Mouse (Mus musculus): Measurements from ENCODE around the gene Zdhhc21. TPM values are rescaled to one million over a fixed set of nuclear protein-coding genes. Genes with fewer than 3 reads are reported as not detected.
A peak's percentile ranks its signal among the peaks of the same experiment; 100 is the strongest.

The Zdhhc21 gene
- total RNA-seq, 1 experiment from 2014 or later: 18.5 TPM

- peak; percentile 93 to 99 for ATAC-seq (replicated peaks in 1 of 2; ENCODE audit: insufficient read depth in 1 of 2, low FRiP score in 2 of 2, low TSS enrichment in 1 of 2, low read depth in 1 of 2, poor library complexity in 2 of 2, severe bottlenecking in 2 of 2)
These were observed 11.2 kb upstream of the Zdhhc21 start for GRCm38 (mm10) chr4:82870931-82871330.

DNA sequence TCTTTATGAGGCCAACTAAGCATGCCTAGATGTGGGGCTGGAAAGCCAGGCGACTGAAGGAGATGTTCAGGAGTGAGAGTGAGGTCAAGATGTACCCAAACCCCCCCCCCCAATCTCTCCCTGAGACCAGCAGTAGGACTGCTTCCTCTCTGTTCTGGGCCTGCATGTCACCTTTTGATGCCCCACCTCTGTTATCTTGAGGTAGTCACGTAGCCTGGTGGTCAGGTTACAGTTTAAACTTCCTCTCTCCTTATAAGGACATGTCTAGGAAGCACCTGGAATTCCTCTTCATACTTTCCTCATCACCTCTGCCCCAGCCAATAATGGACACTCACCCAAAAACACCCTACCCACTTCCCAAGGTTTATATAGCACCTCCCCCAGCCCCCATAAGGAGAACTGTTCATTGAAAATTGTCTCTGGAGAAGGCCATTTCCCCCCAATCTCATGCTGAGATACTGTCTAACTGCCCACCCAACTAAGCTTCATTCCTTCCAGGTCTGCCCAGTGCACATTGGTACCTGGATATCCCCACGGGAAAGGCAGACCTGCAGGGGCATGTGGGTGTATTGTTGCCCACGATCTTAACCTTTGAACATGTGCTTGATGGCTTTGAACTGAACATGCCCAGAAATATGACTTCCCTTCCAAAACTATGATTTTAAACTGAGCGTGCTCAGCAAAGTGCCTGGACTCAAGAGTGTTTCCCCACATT is 8.1 kb upstream of the Zdhhc21 start:
- ATAC-seq (replicated peaks in 1 of 2; ENCODE audit: insufficient read depth in 1 of 2, low FRiP score in 2 of 2, low TSS enrichment in 1 of 2, low read depth in 1 of 2, poor library complexity in 2 of 2, severe bottlenecking in 2 of 2): no peak

- no peak for ATAC-seq (replicated peaks in 1 of 2; ENCODE audit: insufficient read depth in 1 of 2, low FRiP score in 2 of 2, low TSS enrichment in 1 of 2, low read depth in 1 of 2, poor library complexity in 2 of 2, severe bottlenecking in 2 of 2)
These were observed 7.4 kb upstream of the Zdhhc21 start for GRCm38 (mm10) chr4:82867111-82867510.

DNA sequence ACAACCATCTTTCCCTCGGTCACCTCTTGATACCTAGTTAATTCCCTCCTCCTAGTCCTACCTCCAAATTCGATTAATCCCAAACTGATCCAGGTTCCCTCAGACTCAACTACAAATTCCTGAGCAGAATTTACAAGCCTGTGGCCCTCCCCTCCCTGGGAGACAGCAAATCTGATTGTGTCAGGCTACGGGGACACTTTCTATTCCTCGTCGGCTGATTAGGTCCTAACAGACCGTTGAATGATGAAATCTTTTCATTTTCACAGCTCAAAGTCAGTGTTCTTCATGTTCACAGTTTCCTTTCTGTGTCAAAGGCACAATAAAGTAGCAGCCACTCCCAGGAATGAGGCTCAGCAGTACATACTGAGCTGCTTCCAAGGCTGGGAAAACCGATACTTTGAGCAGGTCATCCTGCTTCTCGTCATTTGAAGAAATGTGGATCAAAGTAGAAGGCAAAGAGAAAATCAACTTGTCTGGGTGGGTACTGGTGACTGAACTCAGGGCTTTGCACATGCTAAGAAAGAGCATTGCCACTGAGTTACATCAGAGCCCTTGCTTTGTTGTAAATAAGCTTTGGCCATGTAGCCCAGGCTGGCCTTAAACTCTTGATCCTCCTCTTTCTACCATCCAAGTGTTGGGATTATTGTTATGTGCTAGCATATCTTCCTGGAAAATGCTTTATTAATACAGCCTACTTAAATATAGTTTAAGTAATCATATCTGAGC is 5.4 kb upstream of the Zdhhc21 start:
- ATAC-seq (replicated peaks in 1 of 2; ENCODE audit: insufficient read depth in 1 of 2, low FRiP score in 2 of 2, low TSS enrichment in 1 of 2, low read depth in 1 of 2, poor library complexity in 2 of 2, severe bottlenecking in 2 of 2): no peak

GRCm38 (mm10) chr4:82863316-82863715 is 3.6 kb upstream of the Zdhhc21 start:
- no peak for ATAC-seq (replicated peaks in 1 of 2; ENCODE audit: insufficient read depth in 1 of 2, low FRiP score in 2 of 2, low TSS enrichment in 1 of 2, low read depth in 1 of 2, poor library complexity in 2 of 2, severe bottlenecking in 2 of 2)

DNA sequence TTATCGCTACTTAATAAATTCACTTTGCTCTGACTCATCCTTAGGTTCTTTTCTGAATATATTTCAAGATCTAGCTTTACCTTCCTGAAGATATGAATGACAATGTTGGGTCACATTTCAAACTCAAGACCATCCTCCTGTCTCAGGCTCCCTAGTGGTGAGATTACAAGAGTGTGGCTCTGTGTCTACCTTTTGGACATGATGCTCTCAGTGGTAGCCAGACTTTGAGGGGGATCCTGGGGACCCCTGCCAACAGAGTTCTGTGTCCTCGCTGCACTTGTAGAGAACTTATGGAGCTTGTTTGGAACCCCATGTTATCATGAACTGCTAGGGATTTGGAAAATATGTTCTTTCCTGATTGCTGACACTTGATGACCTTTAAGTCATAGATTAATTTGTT is 1.7 kb upstream of the Zdhhc21 start:
- no peak for ATAC-seq (replicated peaks in 1 of 2; ENCODE audit: insufficient read depth in 1 of 2, low FRiP score in 2 of 2, low TSS enrichment in 1 of 2, low read depth in 1 of 2, poor library complexity in 2 of 2, severe bottlenecking in 2 of 2)

DNA sequence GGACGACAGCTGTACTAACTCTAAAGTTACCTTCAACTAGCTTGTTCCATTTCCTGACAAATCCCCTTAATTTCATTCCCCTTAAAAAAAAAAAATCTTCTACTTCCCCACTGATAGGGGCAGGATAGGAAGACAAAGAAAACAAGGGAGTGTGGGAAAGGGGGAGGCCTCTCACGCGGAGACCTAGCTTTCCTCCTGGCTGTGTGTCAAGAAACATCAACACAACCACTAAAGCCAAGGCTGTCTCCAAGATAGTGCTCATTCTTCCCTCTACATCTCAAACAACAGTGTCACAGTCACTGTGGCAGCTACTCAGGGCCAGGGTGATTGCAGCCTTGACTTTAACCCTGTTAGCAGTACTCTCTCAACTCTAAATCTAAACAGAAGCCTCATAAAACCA is 808 bp upstream of the Zdhhc21 start:
- no peak for ATAC-seq (replicated peaks in 1 of 2; ENCODE audit: insufficient read depth in 1 of 2, low FRiP score in 2 of 2, low TSS enrichment in 1 of 2, low read depth in 1 of 2, poor library complexity in 2 of 2, severe bottlenecking in 2 of 2)

GRCm38 (mm10) chr4:82858431-82859010 is 1.2 kb downstream of the Zdhhc21 start:
- 0 out of 4 replicates have a peak, but pooled peaks of 1 of the 2 experiments have one; percentile 14 for ATAC-seq (replicated peaks in 1 of 2; ENCODE audit: insufficient read depth in 1 of 2, low FRiP score in 2 of 2, low TSS enrichment in 1 of 2, low read depth in 1 of 2, poor library complexity in 2 of 2, severe bottlenecking in 2 of 2)

DNA sequence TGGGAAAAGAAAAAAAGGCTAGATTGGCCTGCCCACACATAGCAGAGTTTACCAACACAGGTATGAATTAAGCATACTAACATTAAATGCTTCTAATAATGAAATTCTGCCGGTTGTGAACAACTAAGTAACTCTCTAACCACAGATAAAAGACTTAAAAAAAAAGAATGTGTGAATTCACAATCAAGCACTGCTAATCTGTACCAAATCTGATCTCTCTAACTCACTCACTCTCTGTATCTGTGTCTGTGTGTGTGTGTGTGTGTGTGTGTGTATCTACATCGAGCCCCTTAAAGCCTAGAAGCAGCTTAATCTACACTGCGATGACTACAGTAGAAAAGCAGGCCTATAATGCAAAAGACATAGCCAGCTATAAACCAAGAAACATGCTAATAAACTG is 2.8 kb downstream of the Zdhhc21 start:
- no peak for ATAC-seq (replicated peaks in 1 of 2; ENCODE audit: insufficient read depth in 1 of 2, low FRiP score in 2 of 2, low TSS enrichment in 1 of 2, low read depth in 1 of 2, poor library complexity in 2 of 2, severe bottlenecking in 2 of 2)

GRCm38 (mm10) chr4:82853809-82854208 is 5.9 kb downstream of the Zdhhc21 start:
- no peak for ATAC-seq (replicated peaks in 1 of 2; ENCODE audit: insufficient read depth in 1 of 2, low FRiP score in 2 of 2, low TSS enrichment in 1 of 2, low read depth in 1 of 2, poor library complexity in 2 of 2, severe bottlenecking in 2 of 2)

- ATAC-seq (replicated peaks in 1 of 2; ENCODE audit: insufficient read depth in 1 of 2, low FRiP score in 2 of 2, low TSS enrichment in 1 of 2, low read depth in 1 of 2, poor library complexity in 2 of 2, severe bottlenecking in 2 of 2): peak; percentile 75 to 86
These were observed 11.1 kb downstream of the Zdhhc21 start for GRCm38 (mm10) chr4:82848552-82849234.

- no peak for ATAC-seq (replicated peaks in 1 of 2; ENCODE audit: insufficient read depth in 1 of 2, low FRiP score in 2 of 2, low TSS enrichment in 1 of 2, low read depth in 1 of 2, poor library complexity in 2 of 2, severe bottlenecking in 2 of 2)
These were observed 22.1 kb downstream of the Zdhhc21 start for GRCm38 (mm10) chr4:82837526-82838240.

DNA sequence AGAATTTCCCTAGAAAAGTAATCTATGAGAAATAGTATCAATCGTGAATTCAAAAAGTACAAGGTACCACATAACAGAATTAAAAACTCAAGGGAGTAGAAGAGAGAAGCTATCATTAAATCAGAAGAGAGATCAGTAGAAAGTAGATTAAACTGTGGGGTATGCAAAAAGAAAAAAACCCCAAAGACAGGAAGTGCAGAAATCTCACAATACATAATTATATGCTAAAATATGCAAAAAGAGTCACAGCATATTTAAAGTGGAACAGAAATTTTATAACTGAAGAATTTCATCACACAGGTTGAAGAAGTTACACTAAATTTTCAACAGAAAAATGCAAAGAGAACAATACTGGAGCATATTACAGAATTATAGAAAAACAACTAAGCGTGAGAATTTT is 28.6 kb downstream of the Zdhhc21 start:
- ATAC-seq (replicated peaks in 1 of 2; ENCODE audit: insufficient read depth in 1 of 2, low FRiP score in 2 of 2, low TSS enrichment in 1 of 2, low read depth in 1 of 2, poor library complexity in 2 of 2, severe bottlenecking in 2 of 2): no peak

DNA sequence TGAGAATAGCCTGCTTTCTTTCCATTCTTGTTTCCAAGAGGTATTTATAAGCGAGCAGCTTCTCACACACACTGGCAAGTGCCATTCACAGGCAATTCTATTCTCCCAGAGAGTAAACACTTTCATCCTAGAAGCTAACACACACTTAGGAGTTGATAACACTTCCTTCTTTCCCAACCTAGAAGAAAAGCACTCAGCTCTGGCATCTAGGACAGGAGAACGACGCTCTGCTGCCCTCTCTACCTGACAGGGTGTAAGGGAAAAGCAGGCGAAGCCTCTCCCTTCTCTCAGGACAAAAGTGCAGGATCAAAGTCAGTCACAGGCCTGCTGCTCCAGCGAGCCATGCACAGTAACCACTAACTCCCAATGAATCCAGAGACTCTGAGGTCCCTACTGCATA is 30.3 kb downstream of the Zdhhc21 start:
- ATAC-seq (replicated peaks in 1 of 2; ENCODE audit: insufficient read depth in 1 of 2, low FRiP score in 2 of 2, low TSS enrichment in 1 of 2, low read depth in 1 of 2, poor library complexity in 2 of 2, severe bottlenecking in 2 of 2): no peak

DNA sequence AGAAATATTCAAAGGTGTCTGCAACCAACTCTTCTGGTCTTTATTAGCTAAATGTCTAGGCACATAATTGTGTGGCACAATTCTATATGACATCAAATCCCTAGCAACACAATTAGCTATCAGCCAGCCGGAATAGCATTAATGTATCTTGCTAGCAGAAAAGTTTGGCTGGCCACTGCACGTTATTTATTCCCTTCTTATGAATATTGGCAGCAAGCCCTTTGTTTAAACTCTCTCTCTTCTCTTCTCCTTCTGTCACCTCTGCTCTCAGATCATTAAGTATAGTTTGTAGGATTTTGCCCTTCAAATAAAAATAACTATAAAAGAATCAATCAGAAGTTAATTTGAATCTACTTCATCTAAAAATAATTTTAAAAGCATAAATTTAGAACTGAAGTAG is 32.8 kb downstream of the Zdhhc21 start:
- no peak for ATAC-seq (replicated peaks in 1 of 2; ENCODE audit: insufficient read depth in 1 of 2, low FRiP score in 2 of 2, low TSS enrichment in 1 of 2, low read depth in 1 of 2, poor library complexity in 2 of 2, severe bottlenecking in 2 of 2)

- ATAC-seq (replicated peaks in 1 of 2; ENCODE audit: insufficient read depth in 1 of 2, low FRiP score in 2 of 2, low TSS enrichment in 1 of 2, low read depth in 1 of 2, poor library complexity in 2 of 2, severe bottlenecking in 2 of 2): no peak
These were observed 41.9 kb downstream of the Zdhhc21 start for GRCm38 (mm10) chr4:82817833-82818232.

GRCm38 (mm10) chr4:82816351-82816750 is 43.4 kb downstream of the Zdhhc21 start:
- ATAC-seq (replicated peaks in 1 of 2; ENCODE audit: insufficient read depth in 1 of 2, low FRiP score in 2 of 2, low TSS enrichment in 1 of 2, low read depth in 1 of 2, poor library complexity in 2 of 2, severe bottlenecking in 2 of 2): no peak

All from hematopoietic stem cell, adult 5-6 weeks (primary cell).